Mouse (Mus musculus) B cell, adult 2 months (primary cell): ENCODE measurements around the gene Rnf38.

Experiments used
- DNase-seq, 2 experiments: peaks; one replicate each; pipeline ENCODE4 v3.0.0; 2022

Rnf38 gene

DNA sequence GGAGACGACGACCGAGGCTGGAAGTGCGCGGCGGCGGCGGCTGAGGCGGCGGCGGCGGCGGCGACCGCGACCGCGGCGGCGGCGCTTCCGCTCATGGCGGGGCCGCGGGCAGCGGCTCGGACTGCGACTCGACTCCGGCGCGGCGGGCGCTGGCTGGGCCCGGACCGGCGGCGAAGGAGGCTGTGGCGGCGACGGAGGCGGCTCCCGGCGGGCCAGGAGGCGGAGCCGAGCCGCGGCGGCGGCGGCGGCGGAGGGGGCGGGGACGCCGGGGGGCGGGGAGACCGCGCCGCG, at the start of gene Rnf38:
Gene Rnf38, minus strand, starts transcription at position 77 of the 291 bp plus-strand sequence.
- no peak for DNase-seq

DNA sequence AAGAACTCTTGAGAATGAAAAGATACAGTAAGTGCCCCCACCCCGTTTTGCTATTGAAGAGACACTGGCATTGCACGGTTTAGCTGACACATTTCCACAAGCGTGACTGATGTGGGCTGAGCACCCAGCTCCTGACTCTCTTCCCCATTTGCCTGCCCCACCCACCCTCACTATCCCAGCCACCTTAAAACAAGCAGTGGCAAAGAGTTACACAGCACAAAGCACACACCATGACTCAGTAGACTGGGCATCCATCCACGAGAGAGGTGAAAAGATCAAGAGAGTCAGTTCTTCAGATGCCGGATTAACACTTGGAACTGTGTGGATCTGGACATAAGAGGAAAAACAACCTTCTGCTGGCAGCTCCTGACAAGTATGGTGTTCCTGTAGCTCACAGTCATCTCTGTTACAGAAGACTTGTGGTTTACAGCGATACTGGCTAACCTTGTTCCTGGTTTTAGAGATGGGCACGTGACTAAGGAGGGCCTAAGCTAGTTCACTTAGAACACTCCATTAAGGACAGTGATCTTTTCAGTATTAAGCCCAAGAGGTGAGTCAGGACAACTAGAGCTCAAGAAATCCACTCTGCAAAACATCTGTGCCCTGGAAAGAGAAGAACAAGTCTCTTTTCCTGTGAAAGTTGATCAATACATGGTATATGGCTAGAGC, 48.1 kb upstream of the Rnf38 start:
- DNase-seq: no peak

DNA sequence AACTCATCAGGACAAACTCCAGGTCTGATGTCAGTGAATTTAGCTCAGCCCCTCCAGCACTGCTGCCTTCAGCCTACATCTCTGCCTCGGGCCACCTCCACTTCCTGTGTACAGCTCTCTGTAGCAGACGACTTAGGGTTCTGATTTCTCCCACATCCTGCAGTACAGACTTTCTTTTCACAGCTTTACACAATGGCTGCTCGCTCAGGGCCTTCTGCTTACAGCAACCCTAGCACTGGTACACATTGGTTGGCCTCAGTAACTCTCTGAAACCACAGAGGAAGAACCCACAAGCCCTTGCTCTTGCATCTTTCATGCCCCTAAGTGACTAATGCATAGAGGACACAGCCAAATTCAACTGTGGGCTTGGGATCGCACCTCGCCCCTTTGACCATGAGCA, 37.5 kb upstream of the Rnf38 start:
- DNase-seq: no peak

- DNase-seq: no peak
Observed at GRCm38 (mm10) chr4:44269376-44269817, 35.8 kb upstream of the Rnf38 start.

DNA sequence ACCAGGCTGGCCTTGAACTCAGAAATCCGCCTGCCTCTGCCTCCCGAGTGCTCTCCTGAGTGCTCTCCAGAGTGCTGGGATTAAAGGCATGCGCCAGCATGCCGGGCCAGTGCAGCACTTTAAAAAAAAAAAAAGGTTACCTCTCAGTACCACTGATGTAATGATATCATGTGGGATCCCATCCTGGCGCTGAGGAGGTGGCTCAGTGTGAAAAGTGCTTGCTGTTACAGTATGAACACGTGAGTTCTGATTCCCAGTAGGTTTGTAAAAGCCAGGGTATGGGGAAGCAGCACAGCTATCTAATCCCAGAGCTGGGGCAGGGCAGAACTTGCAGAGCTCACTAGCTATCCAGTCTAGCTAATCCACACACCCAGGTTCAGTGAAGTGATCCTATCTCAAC, 33.8 kb upstream of the Rnf38 start:
- no peak for DNase-seq

DNA sequence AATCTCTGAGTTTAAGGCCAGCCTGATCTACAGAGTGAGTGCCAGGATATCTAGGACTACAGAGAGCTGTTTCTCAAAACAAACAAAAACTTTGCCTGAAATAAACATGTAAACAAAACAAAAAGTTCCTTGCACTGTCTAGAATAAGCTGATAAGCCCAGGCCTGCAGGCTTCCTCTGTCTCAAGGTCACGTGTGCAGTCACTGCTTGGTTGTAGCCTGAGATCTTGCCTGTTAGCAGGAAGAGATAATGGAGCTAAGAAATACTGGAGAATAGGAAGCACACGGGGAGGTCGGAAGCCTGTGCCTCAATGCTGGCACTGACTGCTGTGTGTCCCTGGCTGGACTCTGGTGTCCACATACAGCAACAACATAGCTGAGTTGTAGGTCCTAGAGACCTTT, 31.9 kb upstream of the Rnf38 start:
- DNase-seq: no peak

GRCm38 (mm10) chr4:44260244-44260643, 26.7 kb upstream of the Rnf38 start:
- peak; percentile 58 to 59 for DNase-seq

DNA sequence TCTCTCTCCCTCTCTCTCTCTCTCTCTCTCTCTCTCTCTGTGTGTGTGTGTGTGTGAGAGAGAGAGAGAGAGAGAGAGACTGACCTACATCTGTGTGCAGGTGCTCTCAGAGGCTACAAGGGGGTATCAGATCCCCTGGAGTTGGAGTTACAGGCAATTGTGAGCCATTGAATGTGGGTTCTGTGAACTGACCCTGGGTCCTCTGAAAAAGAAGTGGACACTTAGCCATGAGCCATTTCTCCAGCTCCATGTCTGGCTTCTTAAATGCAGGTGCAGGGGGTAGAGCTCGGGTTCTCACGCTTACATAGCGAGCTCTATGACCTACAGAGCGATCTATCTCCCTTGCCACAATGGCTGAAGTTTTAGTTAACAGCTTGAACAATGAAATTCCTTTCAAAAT, 25.5 kb upstream of the Rnf38 start:
- DNase-seq: no peak

GRCm38 (mm10) chr4:44254579-44254978, 21.0 kb upstream of the Rnf38 start:
- DNase-seq: no peak

DNA sequence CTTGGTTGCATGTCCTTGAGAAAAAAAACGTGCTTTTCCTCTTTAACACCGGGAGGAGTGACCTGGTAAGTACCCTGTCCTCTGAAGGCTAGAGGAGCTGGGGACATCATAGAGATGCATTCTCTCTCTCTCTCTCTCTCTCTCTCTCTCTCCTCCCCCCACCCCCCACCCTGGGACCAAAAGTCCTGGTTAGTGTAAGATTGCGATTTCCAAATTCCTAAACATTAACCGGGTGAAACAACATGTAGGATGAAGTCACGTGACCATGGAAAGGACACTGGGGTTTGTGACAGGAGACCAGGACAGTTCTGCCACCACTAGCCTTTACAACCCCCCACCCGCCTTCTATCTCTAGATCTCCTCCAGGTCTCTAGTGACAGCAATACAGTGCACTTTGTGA, 19.6 kb upstream of the Rnf38 start:
- no peak for DNase-seq

DNA sequence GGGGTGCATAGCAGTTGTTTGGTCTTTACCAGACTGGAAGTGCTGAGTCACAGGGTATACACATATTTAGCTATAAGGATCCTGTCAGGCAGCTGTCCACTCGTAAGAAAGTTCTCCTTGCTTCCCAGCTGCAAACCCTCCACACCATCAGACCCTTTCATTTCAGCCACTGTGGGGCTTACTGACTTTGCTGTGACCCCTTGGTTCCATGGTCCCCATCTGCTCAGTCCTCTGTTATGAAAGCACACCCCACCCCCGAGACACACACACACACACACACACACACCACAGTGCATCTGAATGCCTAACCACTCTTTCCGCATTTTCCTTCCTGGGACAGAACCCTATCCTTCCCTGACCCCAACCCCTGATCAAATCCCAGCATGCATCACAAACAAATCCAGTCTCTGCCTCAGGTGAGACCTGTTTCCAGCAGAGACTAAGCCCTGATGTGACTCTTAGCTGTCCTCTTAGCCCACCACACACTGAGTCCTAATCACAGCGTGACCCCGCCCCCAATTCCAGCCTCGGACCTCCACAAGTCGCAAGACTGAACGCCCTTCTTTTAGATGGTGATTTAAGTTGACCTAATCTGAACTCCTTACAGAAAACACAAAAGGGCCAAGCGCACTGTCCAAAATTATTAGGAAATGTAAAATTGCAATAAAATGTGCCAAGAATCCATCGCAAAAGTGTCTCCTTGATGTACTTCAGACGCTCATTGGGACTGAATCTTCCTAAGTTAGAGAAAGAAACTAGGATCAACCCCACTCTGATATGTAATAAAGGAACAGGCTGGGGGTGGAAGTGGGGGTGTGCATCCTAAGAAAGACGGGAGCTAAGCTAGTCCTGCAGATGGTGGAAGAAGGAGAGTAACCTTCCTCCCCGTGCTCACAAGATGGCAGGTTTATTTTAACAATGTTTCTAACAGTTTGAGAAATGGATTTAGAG, 18.7 kb upstream of the Rnf38 start:
- no peak for DNase-seq

DNA sequence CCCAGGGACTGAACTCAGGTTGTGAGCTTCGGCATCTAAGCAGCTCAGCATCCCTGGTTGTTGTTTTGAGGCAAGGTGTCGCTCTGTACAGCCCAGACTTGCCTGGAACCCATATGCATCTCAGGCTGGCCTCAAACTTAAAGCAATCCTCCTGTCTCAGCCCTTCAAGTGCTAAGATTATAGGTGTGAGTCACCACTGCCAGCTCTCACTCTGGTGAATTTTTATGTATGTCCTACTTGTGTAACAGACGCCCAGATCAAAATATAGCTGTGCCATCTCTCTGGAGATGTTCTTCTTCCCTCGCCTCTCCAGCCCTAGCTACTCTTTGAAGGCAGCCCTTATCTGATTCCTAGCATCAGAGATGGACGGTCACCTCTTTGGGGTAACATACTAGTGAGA, 17.9 kb upstream of the Rnf38 start:
- no peak for DNase-seq

GRCm38 (mm10) chr4:44249705-44250104, 16.1 kb upstream of the Rnf38 start:
- DNase-seq: no peak

- DNase-seq: no peak
Observed at GRCm38 (mm10) chr4:44247051-44247939, 13.7 kb upstream of the Rnf38 start.

GRCm38 (mm10) chr4:44246285-44246684, 12.7 kb upstream of the Rnf38 start:
- DNase-seq: no peak

- DNase-seq: no peak
Observed at GRCm38 (mm10) chr4:44241638-44242037, 8.0 kb upstream of the Rnf38 start.

DNA sequence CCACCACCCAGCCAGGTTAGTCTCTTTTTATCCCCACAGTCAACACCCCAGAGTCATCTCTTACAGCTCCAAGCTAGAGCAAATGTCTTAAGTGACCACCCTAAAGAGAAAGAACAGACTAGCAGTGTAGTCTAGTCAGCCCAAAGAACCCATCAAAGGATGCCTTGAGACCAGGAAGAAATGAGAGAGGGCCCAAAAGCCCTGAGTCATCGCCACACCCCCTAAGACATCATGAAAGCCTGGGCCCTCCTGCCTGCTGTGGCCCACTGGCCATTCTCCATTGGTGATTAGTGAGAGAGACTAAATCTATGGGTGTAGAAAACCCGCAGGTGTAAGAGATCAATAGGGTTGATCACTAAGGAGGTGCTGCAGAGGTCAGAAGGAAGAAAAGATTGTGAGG, 2.4 kb upstream of the Rnf38 start:
- DNase-seq: no peak

- peak; percentile 81 to 87 for DNase-seq
Observed at GRCm38 (mm10) chr4:44234004-44234866, 646 bp upstream of the Rnf38 start.

DNA sequence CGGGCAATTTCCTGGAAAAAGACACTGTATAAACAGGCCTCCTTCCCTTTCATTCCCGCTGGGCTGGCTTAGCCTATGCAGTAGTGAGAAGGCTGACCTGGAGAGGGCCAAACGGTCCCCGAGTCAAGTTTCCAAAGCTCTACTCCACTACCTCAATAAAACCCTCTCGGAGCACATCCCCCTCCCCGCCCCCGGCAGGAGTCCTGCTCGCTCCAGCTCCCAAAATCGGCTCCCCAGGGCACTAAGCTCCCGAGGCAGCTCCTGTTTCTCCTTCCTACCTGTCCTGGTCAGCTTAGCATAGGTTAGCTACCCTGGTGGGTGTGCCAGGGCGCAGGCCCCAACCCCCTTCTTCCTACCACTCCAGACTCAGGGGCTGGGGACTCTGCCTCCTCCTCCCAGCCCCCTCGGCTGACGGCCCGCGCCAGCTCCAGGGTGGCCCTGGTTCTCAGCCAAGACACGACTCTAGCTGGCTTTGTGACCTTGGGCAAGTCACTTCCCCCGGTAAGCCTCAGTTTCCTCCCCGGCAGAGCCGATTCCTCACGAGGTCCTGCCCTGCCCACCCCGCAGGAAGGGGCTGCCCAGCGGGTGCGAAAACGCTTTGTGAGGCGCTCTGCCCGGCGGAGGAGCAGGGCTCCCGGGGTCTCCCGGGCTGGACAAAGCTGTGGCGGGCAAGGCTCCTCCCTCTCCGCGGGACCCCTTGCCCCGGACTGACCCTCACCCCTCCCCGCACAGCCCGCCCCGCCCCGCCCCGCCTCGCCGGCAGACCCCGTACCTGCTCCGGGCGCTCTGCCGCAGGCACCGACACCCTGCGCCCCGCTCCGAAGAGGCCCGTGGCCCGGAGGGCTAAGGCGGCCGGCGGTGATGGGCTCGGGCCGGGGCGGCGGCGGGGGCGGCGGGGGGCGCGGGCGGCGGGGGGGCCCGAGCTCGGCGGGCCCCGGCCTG, 547 bp downstream of the Rnf38 start:
- peak; percentile 52 to 57 for DNase-seq

GRCm38 (mm10) chr4:44225128-44225527, 8.5 kb downstream of the Rnf38 start:
- no peak for DNase-seq

DNA sequence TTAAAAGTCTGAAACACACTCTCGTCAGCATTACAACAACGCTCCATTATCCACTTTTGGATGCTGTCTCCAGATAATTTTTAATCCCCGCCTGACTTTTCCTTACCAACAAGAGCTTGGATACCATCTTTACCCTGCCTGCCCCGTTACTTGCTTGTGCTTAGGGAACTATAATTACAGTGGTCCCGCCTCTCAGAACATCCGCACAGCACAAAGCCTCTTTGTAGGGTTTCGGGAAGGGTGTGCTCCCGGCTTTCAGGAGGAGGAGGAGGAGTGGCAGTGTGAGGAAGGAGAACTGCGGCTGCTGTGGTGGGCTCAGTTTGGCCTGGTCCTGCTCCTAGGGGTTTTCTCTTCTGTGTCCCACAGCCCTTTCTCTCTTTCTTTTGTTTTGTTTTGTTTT, 9.4 kb downstream of the Rnf38 start:
- DNase-seq: no peak
